Mouse (Mus musculus) spleen, adult 2 months (tissue): ENCODE measurements around the gene Rac2. TPM values are rescaled to one million over a fixed set of nuclear protein-coding genes. Genes with fewer than 3 reads are reported as not detected.
A peak's percentile ranks its signal among the peaks of the same experiment; 100 is the strongest.

Experiments
- DNase-seq, 2 experiments: peaks; one replicate each; pipeline versions ENCODE4 v3.0.0 to v3.0.0-alpha.2; 2012 to 2021; ENCODE audit warnings: low spot score in 2 of 2, low read depth in 1 of 2
- H3K27ac ChIP-seq: fragments of 200-500 bp; 2 replicates; pipeline ENCODE4 v1.5.1; 2012; ENCODE audit warnings: low read length, inconsistent platforms; ENCODE audit not compliant: insufficient read depth
- H3K27me3 ChIP-seq: fragments of 200-500 bp; 2 replicates; pipeline ENCODE4 v1.6.1; 2012; ENCODE audit warnings: mild to moderate bottlenecking, moderate library complexity, low read length, inconsistent platforms; ENCODE audit not compliant: control insufficient read depth, insufficient read depth
- H3K36me3 ChIP-seq: fragments of 200-500 bp; 2 replicates; pipeline ENCODE4 v1.6.1; 2012; ENCODE audit warnings: mild to moderate bottlenecking, low read length, inconsistent platforms; ENCODE audit not compliant: control insufficient read depth, insufficient read depth
- H3K4me1 ChIP-seq: fragments of 200-500 bp; 2 replicates; pipeline ENCODE4 v1.6.1; 2011; ENCODE audit warnings: inconsistent platforms; ENCODE audit not compliant: control insufficient read depth, insufficient read depth, insufficient read length
- H3K4me3 ChIP-seq: fragments of 200-500 bp; 2 replicates; pipeline ENCODE4 v1.5.1; 2011; ENCODE audit warnings: mild to moderate bottlenecking, inconsistent platforms; ENCODE audit not compliant: insufficient read depth, insufficient read length; ENCODE audit errors: extremely low read depth
- CTCF ChIP-seq: fragments of 200-500 bp; IDR thresholded peaks from 2 replicates; pipeline ENCODE4 v1.5.1; 2011; ENCODE audit warnings: mild to moderate bottlenecking, inconsistent platforms; ENCODE audit not compliant: insufficient read depth, insufficient read length, insufficient replicate concordance; ENCODE audit errors: extremely low read depth
- POLR2A ChIP-seq: fragments of 200-500 bp; IDR thresholded peaks from 2 replicates; pipeline ENCODE4 v1.6.1; 2011; ENCODE audit warnings: low read depth, low read length, inconsistent platforms
- WGBS: fragments of 180-500 bp; shearing (Covaris S2); methylation state at CpG from one replicate; pipeline ENCODE4 v1.1.7; 2018; 5-methylcytosine and 5-hydroxymethylcytosine counted together
- polyA plus RNA-seq: library from polyadenylated mRNA; depleted of rRNA; stranded (reverse); fragments of >200 nt; gene quantifications from 2 replicates; pipeline ENCODE4 v1.2.3, GENCODE M21; 2012

Rac2 gene
- polyA plus RNA-seq, 1 experiment, result 2,027 TPM

GRCm38 (mm10) chr15:78595468-78595867, 22.9 kb upstream of the Rac2 start:
- H3K27me3 ChIP-seq, result no peaks in the 10 kb centered on the region
- H3K4me1 ChIP-seq, result peaks cover 40% of the 10 kb centered on the region; the same call in 1 of the 2 replicates
- no peak for DNase-seq
- no peak overlapping the region for H3K4me3 ChIP-seq
- TF ChIP-seq CTCF, result peak; percentile 17; the same call in 1 of the 2 replicates
- no peak for TF ChIP-seq POLR2A
- WGBS, result 84% methylated on average over 5 of the region's 5 CpGs
- no peak overlapping the region for H3K27ac ChIP-seq
- H3K36me3 ChIP-seq, result peaks cover under 1% of the 10 kb centered on the region; the same call in 1 of the 2 replicates

- TF ChIP-seq CTCF (no peak), POLR2A (no peak)
- no peaks in the 10 kb centered on the region for H3K27me3 ChIP-seq
- peaks cover 40% of the 10 kb centered on the region; the same call in 1 of the 2 replicates for H3K4me1 ChIP-seq
- no peak overlapping the region for H3K27ac ChIP-seq
- 74% methylated on average over 2 of the region's 2 CpGs for WGBS
- DNase-seq, result peak in 1 of 2 experiments; percentile 56
- no peaks in the 10 kb centered on the region for H3K36me3 ChIP-seq
- H3K4me3 ChIP-seq, result no peak overlapping the region
Observed at GRCm38 (mm10) chr15:78594831-78595230, 22.2 kb upstream of the Rac2 start.

- Histone ChIP-seq H3K4me3 (no peak overlapping the region), H3K27me3 (no peaks in the 10 kb centered on the region), H3K4me1 (peaks cover 40% of the 10 kb centered on the region; the same call in 1 of the 2 replicates), H3K36me3 (no peaks in the 10 kb centered on the region), H3K27ac (no peak overlapping the region)
- WGBS, result 39% methylated on average over 7 of the region's 7 CpGs
- TF ChIP-seq CTCF (no peak), POLR2A (no peak)
- no peak for DNase-seq
Observed at GRCm38 (mm10) chr15:78593896-78594425, 21.4 kb upstream of the Rac2 start.

GRCm38 (mm10) chr15:78592452-78592968, 19.9 kb upstream of the Rac2 start:
- Histone ChIP-seq H3K27me3 (no peaks in the 10 kb centered on the region), H3K4me1 (peaks cover 41% of the 10 kb centered on the region; the same call in 1 of the 2 replicates), H3K36me3 (no peaks in the 10 kb centered on the region), H3K4me3 (no peak overlapping the region), H3K27ac (peak overlapping the region; percentile 53)
- 77% methylated on average over 14 of the region's 14 CpGs for WGBS
- TF ChIP-seq CTCF (no peak), POLR2A (no peak)
- no peak for DNase-seq

GRCm38 (mm10) chr15:78591680-78592451, 19.3 kb upstream of the Rac2 start:
- peak; percentile 64 to 73 for DNase-seq
- no peak for TF ChIP-seq CTCF
- no peak; the same call in 1 of the 2 replicates for TF ChIP-seq POLR2A
- 34% methylated on average over 15 of the region's 15 CpGs for WGBS
- H3K4me1 ChIP-seq, result peaks cover 41% of the 10 kb centered on the region; the same call in 1 of the 2 replicates
- no peaks in the 10 kb centered on the region for H3K27me3 ChIP-seq
- H3K4me3 ChIP-seq, result no peak overlapping the region
- H3K27ac ChIP-seq, result peak overlapping the region; percentile 53
- H3K36me3 ChIP-seq, result no peaks in the 10 kb centered on the region

- Histone ChIP-seq H3K36me3 (no peaks in the 10 kb centered on the region), H3K4me3 (no peak overlapping the region), H3K27ac (no peak overlapping the region), H3K27me3 (no peaks in the 10 kb centered on the region), H3K4me1 (peaks cover 35% of the 10 kb centered on the region; the same call in 1 of the 2 replicates)
- no peak for TF ChIP-seq POLR2A
- no peak for TF ChIP-seq CTCF
- WGBS, result 81% methylated on average over 6 of the region's 6 CpGs
- DNase-seq, result no peak
Observed at GRCm38 (mm10) chr15:78590785-78591184, 18.2 kb upstream of the Rac2 start.

GRCm38 (mm10) chr15:78589936-78590335, 17.4 kb upstream of the Rac2 start:
- Histone ChIP-seq H3K36me3 (no peaks in the 10 kb centered on the region), H3K27me3 (no peaks in the 10 kb centered on the region), H3K4me1 (peaks cover 35% of the 10 kb centered on the region; the same call in 1 of the 2 replicates), H3K27ac (peak overlapping the region; percentile 71), H3K4me3 (no peak overlapping the region)
- DNase-seq, result no peak
- 65% methylated on average over 6 of the region's 6 CpGs for WGBS
- no peak for TF ChIP-seq CTCF
- TF ChIP-seq POLR2A, result no peak
